8 mouse cellular contexts compared by ENCODE assay signal in genomic region chr12:54694847-54695510, GRCm38 (mm10). TPM values are rescaled to one million over a fixed set of nuclear protein-coding genes. Genes with fewer than 3 reads are reported as not detected.
A peak's percentile ranks its signal among the peaks of the same experiment; 100 is the strongest.
DNase-seq lines count a peak whose midpoint lies in the region; ATAC-seq and TF ChIP-seq lines count a peak whose summit lies in the region.

No protein-coding gene starts in this region.

- WGBS in heart, embryonic 10.5 days = 40% methylated on average over 12 of the region's 12 CpGs
- 38% methylated on average over 12 of the region's 12 CpGs for WGBS in forebrain, embryonic 16.5 days
- WGBS in liver, embryonic 15.5 days (ENCODE audit: insufficient replicate concordance) = 32% methylated on average over 12 of the region's 12 CpGs

- H3K4me2 ChIP-seq in forebrain, embryonic 16.5 days (ENCODE audit: low read length) = peak overlapping the region; percentile 66
- H3K4me2 ChIP-seq in liver, embryonic 15.5 days = peak overlapping the region; percentile 84

- ATAC-seq in forebrain, embryonic 16.5 days = no peak
- ATAC-seq in liver, embryonic 15.5 days (ENCODE audit: insufficient read depth) = no peak; the same call in 1 of the 2 replicates

- H3K9ac ChIP-seq in ES-Bruce4 (ENCODE audit: low read depth, poor library complexity, severe bottlenecking) = peak overlapping the region; percentile 69
- peak overlapping the region; percentile 82 for H3K9ac ChIP-seq in forebrain, embryonic 16.5 days (replicated peaks; ENCODE audit: low read depth, low read length)
- peak overlapping the region; percentile 85 for H3K9ac ChIP-seq in liver, embryonic 15.5 days

- peaks cover 8% of the 10 kb centered on the region for H3K4me1 ChIP-seq in heart, embryonic 10.5 days
- no peaks in the 10 kb centered on the region for H3K4me1 ChIP-seq in ES-Bruce4 (ENCODE audit: control insufficient read depth, insufficient read depth, low read length)
- H3K4me1 ChIP-seq in forebrain, embryonic 16.5 days (replicated peaks; ENCODE audit: control insufficient read depth, insufficient read depth, low read length) = peaks cover 14% of the 10 kb centered on the region
- H3K4me1 ChIP-seq in liver, embryonic 15.5 days (replicated peaks) = peaks cover 48% of the 10 kb centered on the region

- peak overlapping the region; percentile 95 for H3K27ac ChIP-seq in heart, embryonic 10.5 days
- H3K27ac ChIP-seq in ES-Bruce4 (ENCODE audit: insufficient read depth, low read length) = no peak overlapping the region
- H3K27ac ChIP-seq in forebrain, embryonic 16.5 days (ENCODE audit: low read length) = peak overlapping the region; percentile 95
- peak overlapping the region; percentile 97 for H3K27ac ChIP-seq in liver, embryonic 15.5 days (replicated peaks)

- H3K27me3 ChIP-seq in heart, embryonic 10.5 days (ENCODE audit: insufficient read depth, poor library complexity, severe bottlenecking) = no peaks in the 10 kb centered on the region
- no peaks in the 10 kb centered on the region for H3K27me3 ChIP-seq in ES-Bruce4 (ENCODE audit: control insufficient read depth, insufficient read depth, low read length, poor library complexity, severe bottlenecking)
- H3K27me3 ChIP-seq in forebrain, embryonic 16.5 days (replicated peaks; ENCODE audit: control insufficient read depth, insufficient read depth, low read length) = no peaks in the 10 kb centered on the region
- no peaks in the 10 kb centered on the region for H3K27me3 ChIP-seq in liver, embryonic 15.5 days

- TF ChIP-seq EP300 in ES-Bruce4 (IDR thresholded peaks at IDR 0.05; ENCODE audit: insufficient read depth, low read depth, low read length) = no peak

- TF ChIP-seq POLR2A in ES-Bruce4 (IDR thresholded peaks at IDR 0.05; ENCODE audit: insufficient read depth, low read length) = no peak

- intact Hi-C loops in left cerebral cortex, postnatal 25 days (cut with DNase I) = loop anchor here (10.0 kb wide), 1 partner anchor 50 kb away; no protein-coding TSS in a partner anchor
- intact Hi-C loops in gastrocnemius, postnatal 36 days (cut with DNase I) = loop anchor here (5.0 kb wide), 1 partner anchor 47 kb away; no protein-coding TSS in a partner anchor

- no peak for DNase-seq in heart, embryonic 10.5 days (ENCODE audit: low spot score)
- no peak for DNase-seq in heart, adult 9 months (ENCODE audit: low spot score in 2 of 2)
- no peak for DNase-seq in left cerebral cortex, postnatal 25 days (ENCODE audit: low spot score in 2 of 2)
- no peak for DNase-seq in right cerebral cortex, postnatal 36 days (ENCODE audit: low spot score in 2 of 2)
- DNase-seq in gastrocnemius, postnatal 36 days = no peak

- H3K4me3 ChIP-seq in heart, embryonic 10.5 days = peak overlapping the region; percentile 85
- peak overlapping the region; percentile 78 for H3K4me3 ChIP-seq in ES-Bruce4 (ENCODE audit: low read depth, low read length)
- H3K4me3 ChIP-seq in forebrain, embryonic 16.5 days (replicated peaks; ENCODE audit: low read length) = peak overlapping the region; percentile 84
- peak overlapping the region; percentile 74 for H3K4me3 ChIP-seq in liver, embryonic 15.5 days (replicated peaks)

- TF ChIP-seq CTCF in ES-Bruce4 (IDR thresholded peaks at IDR 0.05; ENCODE audit: low read depth, low read length) = no peak

- H3K9me3 ChIP-seq in heart, embryonic 10.5 days = no peaks in the 10 kb centered on the region
- H3K9me3 ChIP-seq in ES-Bruce4 (replicated peaks; ENCODE audit: control insufficient read depth, insufficient read depth, low read length, poor library complexity, severe bottlenecking) = no peaks in the 10 kb centered on the region
- no peaks in the 10 kb centered on the region for H3K9me3 ChIP-seq in forebrain, embryonic 16.5 days (ENCODE audit: control insufficient read depth, low read length)
- H3K9me3 ChIP-seq in liver, embryonic 15.5 days (replicated peaks) = no peaks in the 10 kb centered on the region

- H3K36me3 ChIP-seq in heart, embryonic 10.5 days = peaks cover 20% of the 10 kb centered on the region
- peaks cover 7% of the 10 kb centered on the region; the same call in 1 of the 2 replicates for H3K36me3 ChIP-seq in ES-Bruce4 (ENCODE audit: control insufficient read depth, insufficient read depth, low read length, poor library complexity, severe bottlenecking)
- peaks cover 3% of the 10 kb centered on the region; the same call in 1 of the 2 replicates for H3K36me3 ChIP-seq in forebrain, embryonic 16.5 days (ENCODE audit: control insufficient read depth, insufficient read depth)
- peaks cover 27% of the 10 kb centered on the region for H3K36me3 ChIP-seq in liver, embryonic 15.5 days (replicated peaks)

RNA-seq across cellular contexts. Expression of gene Eapp, which starts 0.7 kb away (rescaled TPM):
- polyA plus RNA-seq in heart, embryonic 10.5 days (2016; fragmentation: Nextera tagmentation; extraction: Ambion mirVana) = 44.7 and 52.1 TPM in 2 replicates
- polyA plus RNA-seq in ES-Bruce4 (2011; ENCODE audit: insufficient read depth, insufficient read length, low read depth, missing spikeins) = 44.4 and 46.6 TPM in 2 replicates
- polyA plus RNA-seq in forebrain, embryonic 16.5 days (2015; fragmentation: Nextera tagmentation; extraction: Ambion mirVana) = 80.3 and 85.6 TPM in 2 replicates
- polyA plus RNA-seq in liver, embryonic 15.5 days (2015; fragmentation: Nextera tagmentation; extraction: Ambion mirVana) = 32.2 and 36.2 TPM in 2 replicates
- total RNA-seq in left cerebral cortex, postnatal 25 days (2021) = 10 to 100 TPM; 37.0 to 41.3 TPM
- total RNA-seq in gastrocnemius, postnatal 36 days (2021) = 10 to 100 TPM; 16.7 to 20.3 TPM

RNA-seq across cellular contexts. Expression of gene Sptssa, which starts 38.6 kb away (rescaled TPM):
- polyA plus RNA-seq in heart, embryonic 10.5 days (2016; fragmentation: Nextera tagmentation; extraction: Ambion mirVana) = 121 and 126 TPM in 2 replicates
- 21.4 and 28.6 TPM in 2 replicates for polyA plus RNA-seq in ES-Bruce4 (2011; ENCODE audit: insufficient read depth, insufficient read length, low read depth, missing spikeins)
- 169 and 183 TPM in 2 replicates for polyA plus RNA-seq in forebrain, embryonic 16.5 days (2015; fragmentation: Nextera tagmentation; extraction: Ambion mirVana)
- 76.4 and 80.3 TPM in 2 replicates for polyA plus RNA-seq in liver, embryonic 15.5 days (2015; fragmentation: Nextera tagmentation; extraction: Ambion mirVana)
- total RNA-seq in left cerebral cortex, postnatal 25 days (2021) = 10 to 100 TPM; 24.8 to 25.5 TPM
- 10 to 100 TPM; 14.8 to 16.9 TPM for total RNA-seq in gastrocnemius, postnatal 36 days (2021)
